Mouse (Mus musculus) lung, postnatal 0 days (tissue): ENCODE results near the gene Aff3. TPM values are rescaled to one million over a fixed set of nuclear protein-coding genes. Genes with fewer than 3 reads are reported as not detected.

Source experiments
- ATAC-seq: fragments of 200-750 bp; cut with Nextera tagmentation; 2 replicates; pipeline ENCODE4 v1.8.0; 2017; ENCODE audit warnings: moderate library complexity
- DNase-seq: peaks from one replicate; pipeline ENCODE4 v3.0.0-alpha.2; 2016; ENCODE audit warnings: low spot score
- H3K27ac ChIP-seq: fragments of 300-500 bp; sonication (generic); 2 replicates; pipeline ENCODE4 v1.5.1; 2014; ENCODE audit warnings: antibody characterized with exemption, mild to moderate bottlenecking, low read length, mixed read lengths
- H3K27me3 ChIP-seq: fragments of 300-500 bp; sonication (generic); replicated peaks from 2 replicates; pipeline ENCODE4 v1.6.1; 2014; ENCODE audit warnings: low read length, mixed read lengths; ENCODE audit not compliant: insufficient read depth
- H3K36me3 ChIP-seq: fragments of 300-500 bp; sonication (generic); 2 replicates; pipeline ENCODE4 v1.6.1; 2014; ENCODE audit warnings: low read length, mixed read lengths; ENCODE audit not compliant: insufficient read depth
- H3K4me1 ChIP-seq: fragments of 300-500 bp; sonication (generic); 2 replicates; pipeline ENCODE4 v1.6.1; 2014; ENCODE audit warnings: antibody characterized with exemption, low read depth, low read length, mixed read lengths; ENCODE audit not compliant: insufficient read depth
- H3K4me2 ChIP-seq: fragments of 300-500 bp; sonication (generic); replicated peaks from 2 replicates; pipeline ENCODE4 v1.6.1; 2014; ENCODE audit warnings: low read depth, mild to moderate bottlenecking, low read length, moderate library complexity, mixed read lengths
- H3K4me3 ChIP-seq: fragments of 300-500 bp; sonication (generic); 2 replicates; pipeline ENCODE4 v1.5.1; 2014; ENCODE audit warnings: low read depth, low read length
- H3K9ac ChIP-seq: fragments of 300-500 bp; sonication (generic); replicated peaks from 2 replicates; pipeline ENCODE4 v1.6.1; 2014; ENCODE audit warnings: low read depth, mild to moderate bottlenecking
- H3K9me3 ChIP-seq: fragments of 300-500 bp; sonication (generic); 2 replicates; pipeline ENCODE4 v1.6.1; 2016; ENCODE audit warnings: low read length, mixed read lengths
- CTCF ChIP-seq: IDR thresholded peaks from 2 replicates; pipeline ENCODE4 v1.5.1; 2016; ENCODE audit warnings: antibody characterized with exemption, mild to moderate bottlenecking
- EP300 ChIP-seq: IDR thresholded peaks from 2 replicates; pipeline ENCODE4 v1.6.1; 2016; ENCODE audit warnings: antibody characterized with exemption, mild to moderate bottlenecking, control low read depth
- WGBS: fragments of 180-500 bp; shearing (Covaris S2); extraction: QIAGEN DNeasy Blood & Tissue Kit; methylation state at CpG from one replicate; pipeline ENCODE4 v1.1.7; 2014; 5-methylcytosine and 5-hydroxymethylcytosine counted together
- polyA plus RNA-seq: library from polyadenylated mRNA; unstranded; fragments of >200 nt; fragmentation: Nextera tagmentation; extraction: Ambion mirVana; gene quantifications from 2 replicates; pipeline ENCODE4 v1.2.1, GENCODE M21; 2015

The Aff3 gene
- polyA plus RNA-seq, 1 experiment from 2014 or later = 5.9 TPM

GRCm38 (mm10) chr1:38548671-38549661, 115.8 kb downstream of the Aff3 start:
- ATAC-seq (no peak), DNase-seq (peak; percentile 23)
- TF ChIP-seq EP300 (no peak), CTCF (no peak)
- H3K4me1 ChIP-seq = no peaks in the 10 kb centered on the region
- 55% methylated on average over 8 of the region's 8 CpGs for WGBS
- no peaks in the 10 kb centered on the region for H3K36me3 ChIP-seq
- no peak overlapping the region for H3K27ac ChIP-seq
- H3K4me2 ChIP-seq = no peak overlapping the region
- H3K9ac ChIP-seq = no peak overlapping the region
- no peaks in the 10 kb centered on the region for H3K27me3 ChIP-seq
- H3K9me3 ChIP-seq = no peaks in the 10 kb centered on the region
- H3K4me3 ChIP-seq = no peak overlapping the region

- no peak for DNase-seq
- 88% methylated on average over 9 of the region's 9 CpGs for WGBS
- no peaks in the 10 kb centered on the region for H3K27me3 ChIP-seq
- TF ChIP-seq CTCF = no peak
- TF ChIP-seq EP300 = no peak
- H3K4me3 ChIP-seq = no peak overlapping the region
- H3K4me2 ChIP-seq = no peak overlapping the region
- H3K9ac ChIP-seq = no peak overlapping the region
- no peaks in the 10 kb centered on the region for H3K4me1 ChIP-seq
- no peak overlapping the region for H3K27ac ChIP-seq
- no peak for ATAC-seq
- no peaks in the 10 kb centered on the region for H3K9me3 ChIP-seq
- H3K36me3 ChIP-seq = no peaks in the 10 kb centered on the region
These were observed 117.1 kb downstream of the Aff3 start for GRCm38 (mm10) chr1:38547685-38548084.

DNA sequence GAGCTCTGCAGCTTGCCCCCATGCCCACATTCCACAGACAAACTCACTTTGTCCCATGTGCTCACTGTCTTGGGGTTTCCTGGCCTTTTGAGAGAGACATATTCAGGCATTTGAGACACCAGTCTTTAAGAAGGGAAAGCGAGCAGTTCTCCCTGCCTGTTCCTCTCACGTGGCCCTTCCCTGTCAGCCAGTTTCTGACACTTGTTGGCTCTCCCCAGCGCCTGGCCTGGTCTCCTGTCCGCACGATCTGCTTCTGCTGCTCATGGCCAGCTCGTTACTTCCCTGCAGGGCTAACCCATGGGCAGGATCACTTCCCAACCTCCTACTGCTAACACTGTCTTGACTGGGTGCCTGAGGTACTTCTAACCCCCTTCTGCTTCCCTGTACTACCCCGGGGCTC, 118.1 kb downstream of the Aff3 start:
- H3K4me3 ChIP-seq = no peak overlapping the region
- H3K9ac ChIP-seq = no peak overlapping the region
- no peak overlapping the region for H3K27ac ChIP-seq
- ATAC-seq = no peak
- WGBS = 53% methylated on average over 7 of the region's 7 CpGs
- H3K27me3 ChIP-seq = no peaks in the 10 kb centered on the region
- no peaks in the 10 kb centered on the region for H3K36me3 ChIP-seq
- DNase-seq = no peak
- H3K4me2 ChIP-seq = no peak overlapping the region
- H3K9me3 ChIP-seq = no peaks in the 10 kb centered on the region
- no peak for TF ChIP-seq EP300
- TF ChIP-seq CTCF = no peak
- no peaks in the 10 kb centered on the region for H3K4me1 ChIP-seq

DNA sequence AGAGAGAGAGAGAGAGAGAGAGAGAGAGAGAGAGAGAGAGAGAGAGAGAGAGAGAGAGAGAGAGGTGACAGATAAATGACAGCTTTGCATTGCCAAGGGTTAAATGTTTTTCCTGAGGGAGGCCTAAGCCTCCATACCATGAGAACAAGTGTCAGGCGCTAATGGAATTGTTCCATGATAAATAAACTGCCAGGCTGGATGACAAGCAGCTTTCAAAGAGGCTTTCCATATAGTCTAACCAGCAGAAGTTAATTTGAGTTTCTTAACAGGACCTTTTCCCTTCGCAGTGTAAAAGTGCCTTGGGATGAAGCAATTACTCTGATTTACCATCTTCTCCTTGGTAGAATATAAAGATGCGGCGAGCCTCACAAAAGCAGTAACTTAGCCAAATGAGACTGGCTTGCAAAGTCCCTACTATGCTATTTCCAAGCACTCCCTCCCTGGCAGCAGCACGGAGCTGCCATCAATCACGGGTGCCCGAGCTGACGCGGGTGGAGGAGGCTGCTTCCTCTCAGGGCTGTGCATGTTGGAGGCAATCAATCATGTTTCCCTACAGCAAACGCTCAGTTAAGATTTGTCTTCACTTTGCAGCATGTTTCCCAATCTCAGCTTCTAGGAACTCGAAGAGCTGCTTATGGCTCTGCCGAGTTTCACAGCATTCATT, 119.3 kb downstream of the Aff3 start:
- no peak overlapping the region for H3K4me2 ChIP-seq
- ATAC-seq (peak; percentile 80), DNase-seq (peak; percentile 80)
- H3K4me3 ChIP-seq = no peak overlapping the region
- no peaks in the 10 kb centered on the region for H3K9me3 ChIP-seq
- 11% methylated on average over 12 of the region's 12 CpGs for WGBS
- TF ChIP-seq EP300 = no peak
- TF ChIP-seq CTCF = no peak
- no peaks in the 10 kb centered on the region for H3K4me1 ChIP-seq
- no peak overlapping the region for H3K9ac ChIP-seq
- H3K27ac ChIP-seq = no peak overlapping the region
- H3K27me3 ChIP-seq = no peaks in the 10 kb centered on the region
- no peaks in the 10 kb centered on the region for H3K36me3 ChIP-seq

DNA sequence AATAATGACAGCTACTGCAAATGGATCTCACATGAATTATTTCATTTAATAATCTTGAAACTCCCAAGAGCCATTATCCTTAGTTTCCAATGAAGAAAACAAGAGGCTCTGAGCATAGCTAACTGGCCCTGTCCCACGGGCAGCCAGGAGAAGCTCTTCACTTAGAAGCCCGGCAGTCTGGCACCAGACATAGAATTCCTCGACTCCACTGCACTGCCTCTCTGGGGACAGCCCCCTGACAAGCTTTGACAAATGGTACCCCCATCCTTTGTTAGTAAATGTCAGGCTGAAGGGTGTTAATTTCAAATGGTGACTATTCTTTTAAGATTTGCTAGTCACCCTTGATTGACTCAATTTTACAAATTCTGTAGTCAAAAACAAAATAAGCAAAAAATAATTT, 120.3 kb downstream of the Aff3 start:
- Histone ChIP-seq H3K9ac (no peak overlapping the region), H3K36me3 (no peaks in the 10 kb centered on the region), H3K4me2 (no peak overlapping the region), H3K27me3 (no peaks in the 10 kb centered on the region), H3K4me3 (no peak overlapping the region), H3K9me3 (no peaks in the 10 kb centered on the region), H3K4me1 (no peaks in the 10 kb centered on the region), H3K27ac (no peak overlapping the region)
- 43% methylated on average over 3 of the region's 3 CpGs for WGBS
- ATAC-seq = no peak
- DNase-seq = no peak
- TF ChIP-seq EP300 (no peak), CTCF (no peak)

DNA sequence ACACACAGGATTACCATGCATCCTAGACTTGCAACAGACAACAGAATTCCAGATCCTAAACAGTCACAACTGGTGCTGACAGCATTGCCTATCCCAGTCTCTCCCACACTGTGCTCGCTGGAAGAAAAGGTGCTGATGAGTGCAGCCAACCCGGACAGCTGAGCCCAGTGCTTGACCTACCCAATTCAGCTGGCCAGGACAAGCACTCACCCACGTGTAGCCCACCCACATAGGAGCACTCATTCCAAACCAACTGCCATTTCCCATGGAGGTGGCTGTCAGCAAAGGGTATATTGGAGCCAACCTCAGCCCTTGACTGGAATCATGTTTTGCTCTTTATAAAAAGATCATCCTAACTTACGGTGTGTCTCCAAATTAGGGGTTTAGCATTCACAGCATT, 123.2 kb downstream of the Aff3 start:
- TF ChIP-seq CTCF = no peak
- TF ChIP-seq EP300 = no peak
- no peak for ATAC-seq
- Histone ChIP-seq H3K4me1 (no peaks in the 10 kb centered on the region), H3K4me2 (no peak overlapping the region), H3K36me3 (no peaks in the 10 kb centered on the region), H3K9me3 (no peaks in the 10 kb centered on the region), H3K9ac (no peak overlapping the region), H3K4me3 (no peak overlapping the region), H3K27ac (no peak overlapping the region), H3K27me3 (no peaks in the 10 kb centered on the region)
- WGBS = 61% methylated on average over 4 of the region's 4 CpGs
- no peak for DNase-seq
